Mouse (Mus musculus): Measurements from ENCODE around the gene Noct.

DNA sequence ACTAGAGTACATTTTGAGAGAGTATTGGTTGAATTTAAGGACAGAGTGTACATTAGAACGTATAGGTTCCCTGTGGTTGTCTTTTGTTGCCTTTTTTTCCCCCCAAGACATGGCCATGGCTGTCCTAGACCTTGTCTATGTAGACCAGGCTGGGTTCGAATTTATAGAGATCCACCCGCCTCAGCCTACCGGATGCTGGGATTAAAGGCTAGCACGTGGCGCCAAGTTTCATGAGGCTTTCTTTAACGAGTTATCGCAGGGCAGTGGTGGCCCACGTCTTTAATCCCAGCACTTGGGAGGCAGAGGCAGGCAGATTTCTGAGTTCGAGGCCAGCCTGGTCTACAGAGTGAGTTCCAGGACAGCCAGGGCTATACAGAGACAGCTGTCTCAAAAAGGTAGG, 1.7 kb downstream of the Noct start:
- no peak for TF ChIP-seq CTCF (IDR thresholded peaks at IDR 0.05; ENCODE audit: insufficient read depth, low read depth, low read length)
- TF ChIP-seq POLR2A (IDR thresholded peaks at IDR 0.05; ENCODE audit: insufficient read depth, low read depth, low read length) = no peak
